Mouse (Mus musculus) right cerebral cortex, adult 18-20 months (tissue): ENCODE measurements around the gene Btbd35f30.
"Not testable (repeated sequence)": the region's sequence is repeated elsewhere in the genome, so short reads cannot be mapped to it uniquely, and the experiment has no call there.

Experiments used
- DNase-seq: peaks from one replicate; pipeline ENCODE4 v3.0.0; 2022; ENCODE audit warnings: mixed read lengths

Btbd35f30 gene

GRCm38 (mm10) chrX:32894325-32894724 is at the start of gene Btbd35f30:
Gene Btbd35f30, plus strand, starts transcription at chrX:32894625.
- not testable (repeated sequence) for DNase-seq

GRCm38 (mm10) chrX:32941468-32941867 is 47.0 kb downstream of the Btbd35f30 start, which contains the start of gene Gm21789:
Gene Gm21789, plus strand, starts transcription at chrX:32941768.
- not testable (repeated sequence) for DNase-seq
